Mouse (Mus musculus) CH12.LX (cell line): ENCODE measurements around the gene Gpr55.

Experiments used
- CTCF ChIP-seq, 2 experiments: IDR thresholded peaks in 1 of 2; conservative IDR thresholded peaks in 1 of 2; 2 replicates each; pipeline ENCODE4 v1.5.1; 2011 to 2012; ENCODE audit warnings: low read depth in 2 of 2, low read length in 2 of 2, improper control_type of control experiment in 1 of 2, inconsistent platforms in 1 of 2, mild to moderate bottlenecking in 1 of 2, moderate library complexity in 1 of 2
- EP300 ChIP-seq: IDR thresholded peaks from 2 replicates; pipeline ENCODE4 v1.6.1; 2011; ENCODE audit warnings: low read length, improper control_type of control experiment
- GABPA ChIP-seq: IDR thresholded peaks from 2 replicates; pipeline ENCODE4 v1.6.1; 2012; ENCODE audit warnings: low read depth, low read length, improper control_type of control experiment, inconsistent platforms; ENCODE audit not compliant: insufficient replicate concordance
- HCFC1 ChIP-seq: IDR thresholded peaks from 2 replicates; pipeline ENCODE4 v1.6.1; 2012; ENCODE audit warnings: low read depth, mild to moderate bottlenecking, inconsistent platforms, low read length, improper control_type of control experiment
- MAFK ChIP-seq: IDR thresholded peaks from 2 replicates; pipeline ENCODE4 v1.6.1; 2011; ENCODE audit warnings: low read length, improper control_type of control experiment; ENCODE audit not compliant: insufficient replicate concordance
- TBP ChIP-seq: conservative IDR thresholded peaks from 2 replicates; pipeline ENCODE4 v1.6.1; 2011; ENCODE audit warnings: low read depth, low read length, improper control_type of control experiment
- UBTF ChIP-seq: IDR thresholded peaks from 2 replicates; pipeline ENCODE4 v1.6.1; 2012; ENCODE audit warnings: low read depth, mild to moderate bottlenecking, inconsistent platforms, low read length, improper control_type of control experiment, moderate library complexity

GRCm38 (mm10) chr1:85960873-85961272 lies at the start of gene Gpr55:
- no peak for TF ChIP-seq GABPA
- peak in 1 of 2 experiments; percentile 62; a peak in 2 of 4 replicates for TF ChIP-seq CTCF (conservative IDR thresholded peaks at IDR 0.05 in 1 of 2, IDR thresholded peaks at IDR 0.05 in 1 of 2; ENCODE audit: low read depth in 2 of 2, low read length in 2 of 2)
- TF ChIP-seq UBTF, result no peak
- TF ChIP-seq TBP, result peak; percentile 78; the same call in 1 of the 2 replicates
- TF ChIP-seq EP300, result no peak; the same call in none of the 2 replicates
- peak; percentile 51 for TF ChIP-seq HCFC1
- no peak for TF ChIP-seq MAFK
